ENCODE assay signal across 9 mouse cellular contexts in the genomic region with DNA sequence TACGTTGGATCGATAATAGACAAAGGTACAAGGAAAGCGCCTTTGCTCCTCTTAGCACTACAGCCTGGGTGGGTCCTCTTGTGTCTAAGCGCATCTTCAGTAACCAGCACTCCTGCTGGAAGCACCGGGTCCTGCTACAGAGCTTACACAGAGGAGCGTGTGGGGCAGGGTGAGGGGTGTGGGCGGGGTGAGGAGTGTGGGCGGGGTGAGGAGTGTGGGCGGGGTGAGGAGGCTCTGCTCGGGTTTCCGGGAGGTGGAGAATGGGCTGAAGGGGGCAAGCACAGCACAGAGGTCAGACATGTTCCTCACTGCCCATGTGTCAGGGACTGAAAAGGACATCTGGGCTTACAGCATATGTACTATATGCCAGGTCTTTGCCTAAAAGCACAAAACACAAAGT. TPM values are rescaled to one million over a fixed set of nuclear protein-coding genes. Genes with fewer than 3 reads are reported as not detected.
DNase-seq lines count a peak whose midpoint lies in the region; ATAC-seq lines count a peak whose summit lies in the region.
"Had no signal": no experiment of that assay in that cellular context is flagged by ENCODE, and none has a peak within 500 bp of the region (broad histone marks: within the 10 kb centered on the region; RNA-seq: fewer than 3 reads in every experiment).

No protein-coding gene starts in this region.

- ATAC-seq in forebrain, embryonic 13.5 days, result peak; percentile 73; the same call in 1 of the 2 replicates
- peak; percentile 81 for ATAC-seq in limb, embryonic 12.5 days (ENCODE audit: insufficient number of reproducible peaks, insufficient read depth, low FRiP score, low TSS enrichment, low read depth)
- peak; percentile 81 for ATAC-seq in midbrain, embryonic 13.5 days

- peaks cover 46% of the 10 kb centered on the region for H3K36me3 ChIP-seq in forebrain, embryonic 13.5 days (ENCODE audit: poor library complexity, severe bottlenecking)
- peaks cover 51% of the 10 kb centered on the region for H3K36me3 ChIP-seq in limb, embryonic 12.5 days
- peaks cover 47% of the 10 kb centered on the region for H3K36me3 ChIP-seq in midbrain, embryonic 13.5 days

- no peak overlapping the region for H3K4me3 ChIP-seq in forebrain, embryonic 13.5 days
- no peak overlapping the region for H3K4me3 ChIP-seq in limb, embryonic 12.5 days (replicated peaks)
- no peak overlapping the region for H3K4me3 ChIP-seq in midbrain, embryonic 13.5 days (replicated peaks)
- H3K4me3 ChIP-seq: megakaryocyte, embryonic 14.5 days had no signal

- H3K27me3 ChIP-seq in forebrain, embryonic 13.5 days, result no peaks in the 10 kb centered on the region
- no peaks in the 10 kb centered on the region for H3K27me3 ChIP-seq in limb, embryonic 12.5 days
- no peaks in the 10 kb centered on the region for H3K27me3 ChIP-seq in midbrain, embryonic 13.5 days
- H3K27me3 ChIP-seq: megakaryocyte, embryonic 14.5 days had no signal

- peak; percentile 34 for DNase-seq in gastrocnemius, postnatal 14 days
- no peak for DNase-seq in gastrocnemius, adult 8-10 months (ENCODE audit: low spot score in 2 of 2)
- DNase-seq in WW6 (ENCODE audit: low read depth, low spot score), result peak; percentile 75
- DNase-seq in layer of hippocampus, postnatal 25 days (ENCODE audit: extremely low spot score in 1 of 2, low spot score in 1 of 2), result no peak
- DNase-seq in urinary bladder, adult 2 months (ENCODE audit: low spot score), result no peak

- no peak overlapping the region for H3K27ac ChIP-seq in forebrain, embryonic 13.5 days
- H3K27ac ChIP-seq in limb, embryonic 12.5 days, result no peak overlapping the region
- H3K27ac ChIP-seq in midbrain, embryonic 13.5 days, result no peak overlapping the region

- H3K4me1 ChIP-seq in forebrain, embryonic 13.5 days, result no peaks in the 10 kb centered on the region
- peaks cover 10% of the 10 kb centered on the region for H3K4me1 ChIP-seq in limb, embryonic 12.5 days (replicated peaks)
- H3K4me1 ChIP-seq in midbrain, embryonic 13.5 days (replicated peaks), result 0 out of 2 replicates have a peak, but pooled peaks cover 4% of the 10 kb centered on the region

- intact Hi-C loops in gastrocnemius, postnatal 14 days (cut with DNase I; ENCODE audit: low total_unique reads), result no loop called here

- no peak overlapping the region for H3K9ac ChIP-seq in forebrain, embryonic 13.5 days
- H3K9ac ChIP-seq in limb, embryonic 12.5 days (replicated peaks), result no peak overlapping the region
- H3K9ac ChIP-seq in midbrain, embryonic 13.5 days (replicated peaks), result no peak overlapping the region

- no peak overlapping the region for H3K4me2 ChIP-seq in forebrain, embryonic 13.5 days
- H3K4me2 ChIP-seq in limb, embryonic 12.5 days, result no peak overlapping the region
- no peak overlapping the region for H3K4me2 ChIP-seq in midbrain, embryonic 13.5 days (replicated peaks)

- WGBS in forebrain, embryonic 13.5 days, result 12% methylated on average over 11 of the region's 11 CpGs
- 18% methylated on average over 11 of the region's 11 CpGs for WGBS in limb, embryonic 12.5 days
- 10% methylated on average over 11 of the region's 11 CpGs for WGBS in midbrain, embryonic 13.5 days

- H3K9me3 ChIP-seq in forebrain, embryonic 13.5 days (replicated peaks), result no peaks in the 10 kb centered on the region
- no peaks in the 10 kb centered on the region for H3K9me3 ChIP-seq in limb, embryonic 12.5 days
- H3K9me3 ChIP-seq in midbrain, embryonic 13.5 days, result no peaks in the 10 kb centered on the region
- H3K9me3 ChIP-seq: megakaryocyte, embryonic 14.5 days had no signal

RNA-seq across cellular contexts. Expression of a gene that starts 30.9 kb away (rescaled TPM):
- 100 to 1,000 TPM; 269 to 286 TPM for total RNA-seq in gastrocnemius, postnatal 14 days (2021)
- total RNA-seq in gastrocnemius, adult 8-10 months (2022), result 100 to 1,000 TPM; 304 to 397 (median 329) TPM
- polyA plus RNA-seq in forebrain, embryonic 13.5 days (2015; fragmentation: Nextera tagmentation; extraction: Ambion mirVana), result 87.4 and 95.6 TPM in 2 replicates
- polyA plus RNA-seq in limb, embryonic 12.5 days (2016; fragmentation: Nextera tagmentation; extraction: Ambion mirVana), result 101 and 103 TPM in 2 replicates
- 98.1 and 99.6 TPM in 2 replicates for polyA plus RNA-seq in midbrain, embryonic 13.5 days (2015; fragmentation: Nextera tagmentation; extraction: Ambion mirVana)
- 10 to 100 TPM; 60.2 to 64.9 TPM for total RNA-seq in layer of hippocampus, postnatal 25 days (2021)
- 27.1 and 47.8 TPM in 2 replicates for polyA plus RNA-seq in urinary bladder, adult 2 months (2012; rRNA removed)

Comparison
In these comparisons a context has a peak if more than half of its experiments do, and no peak if none do; other contexts are left out.
1. DNase-seq: peak in gastrocnemius, postnatal 14 days (single experiment) and WW6 (single experiment); none in gastrocnemius, adult 8-10 months (0 of 2), layer of hippocampus, postnatal 25 days (0 of 2) and urinary bladder, adult 2 months (single experiment).
2. Peak in every context shown above with its lines, with median percentiles within 50 percentile points of each other: ATAC-seq.